Mouse (Mus musculus): ENCODE measurements around the gene Ust. TPM values are rescaled to one million over a fixed set of nuclear protein-coding genes. Genes with fewer than 3 reads are reported as not detected.

Ust gene
- polyA plus RNA-seq, 1 experiment from 2014 or later: 2.8 TPM

GRCm38 (mm10) chr10:8323304-8323765 is 195.3 kb downstream of the Ust start:
- Histone ChIP-seq H3K27me3 (ENCODE audit: insufficient read depth, poor library complexity, severe bottlenecking) (no peaks in the 10 kb centered on the region), H3K9me3 (no peaks in the 10 kb centered on the region), H3K27ac (no peak overlapping the region), H3K36me3 (no peaks in the 10 kb centered on the region), H3K4me3 (no peak overlapping the region), H3K4me1 (no peaks in the 10 kb centered on the region)
- 46% methylated on average over 2 of the region's 2 CpGs for WGBS
- DNase-seq (ENCODE audit: low spot score): no peak

GRCm38 (mm10) chr10:8320771-8321170 is 197.9 kb downstream of the Ust start:
- H3K36me3 ChIP-seq: no peaks in the 10 kb centered on the region
- DNase-seq (ENCODE audit: low spot score): no peak
- no peaks in the 10 kb centered on the region for H3K9me3 ChIP-seq
- H3K27me3 ChIP-seq (ENCODE audit: insufficient read depth, poor library complexity, severe bottlenecking): no peaks in the 10 kb centered on the region
- no peak overlapping the region for H3K4me3 ChIP-seq
- no peak overlapping the region for H3K27ac ChIP-seq
- no peaks in the 10 kb centered on the region for H3K4me1 ChIP-seq

- H3K27ac ChIP-seq: no peak overlapping the region
- 72% methylated on average over 6 of the region's 6 CpGs for WGBS
- H3K4me3 ChIP-seq: no peak overlapping the region
- H3K36me3 ChIP-seq: no peaks in the 10 kb centered on the region
- no peaks in the 10 kb centered on the region for H3K9me3 ChIP-seq
- H3K27me3 ChIP-seq (ENCODE audit: insufficient read depth, poor library complexity, severe bottlenecking): no peaks in the 10 kb centered on the region
- DNase-seq (ENCODE audit: low spot score): no peak
- peaks cover 6% of the 10 kb centered on the region; the same call in 1 of the 2 replicates for H3K4me1 ChIP-seq
These were observed 209.2 kb downstream of the Ust start for GRCm38 (mm10) chr10:8309435-8309834.

- Histone ChIP-seq H3K4me3 (no peak overlapping the region), H3K27me3 (ENCODE audit: insufficient read depth, poor library complexity, severe bottlenecking) (no peaks in the 10 kb centered on the region), H3K36me3 (no peaks in the 10 kb centered on the region), H3K4me1 (no peaks in the 10 kb centered on the region), H3K9me3 (no peaks in the 10 kb centered on the region), H3K27ac (no peak overlapping the region)
- DNase-seq (ENCODE audit: low spot score): no peak
- 78% methylated on average over 4 of the region's 4 CpGs for WGBS
These were observed 214.4 kb downstream of the Ust start for GRCm38 (mm10) chr10:8304211-8304610.

- 92% methylated on average over 1 of the region's 1 CpGs for WGBS
- no peak overlapping the region for H3K27ac ChIP-seq
- no peak for DNase-seq (ENCODE audit: low spot score)
- H3K9me3 ChIP-seq: no peaks in the 10 kb centered on the region
- no peaks in the 10 kb centered on the region for H3K27me3 ChIP-seq (ENCODE audit: insufficient read depth, poor library complexity, severe bottlenecking)
- no peak overlapping the region for H3K4me3 ChIP-seq
- H3K4me1 ChIP-seq: peaks cover 4% of the 10 kb centered on the region; the same call in 1 of the 2 replicates
- H3K36me3 ChIP-seq: no peaks in the 10 kb centered on the region
These were observed 219.5 kb downstream of the Ust start for GRCm38 (mm10) chr10:8299166-8299565.

- peaks cover 4% of the 10 kb centered on the region; the same call in 1 of the 2 replicates for H3K4me1 ChIP-seq
- WGBS: 37% methylated on average over 2 of the region's 2 CpGs
- no peaks in the 10 kb centered on the region for H3K27me3 ChIP-seq (ENCODE audit: insufficient read depth, poor library complexity, severe bottlenecking)
- H3K4me3 ChIP-seq: no peak overlapping the region
- H3K9me3 ChIP-seq: no peaks in the 10 kb centered on the region
- H3K27ac ChIP-seq: no peak overlapping the region
- no peak for DNase-seq (ENCODE audit: low spot score)
- H3K36me3 ChIP-seq: no peaks in the 10 kb centered on the region
These were observed 221.4 kb downstream of the Ust start for GRCm38 (mm10) chr10:8297214-8297613.

- Histone ChIP-seq H3K27me3 (ENCODE audit: insufficient read depth, poor library complexity, severe bottlenecking) (no peaks in the 10 kb centered on the region), H3K36me3 (no peaks in the 10 kb centered on the region), H3K27ac (no peak overlapping the region), H3K9me3 (no peaks in the 10 kb centered on the region), H3K4me1 (peaks cover 7% of the 10 kb centered on the region), H3K4me3 (no peak overlapping the region)
- 57% methylated on average over 5 of the region's 5 CpGs for WGBS
- no peak for DNase-seq (ENCODE audit: low spot score)
These were observed 228.0 kb downstream of the Ust start for GRCm38 (mm10) chr10:8290661-8291060.

GRCm38 (mm10) chr10:8287350-8287791 is 231.3 kb downstream of the Ust start:
- H3K27me3 ChIP-seq (ENCODE audit: insufficient read depth, poor library complexity, severe bottlenecking): no peaks in the 10 kb centered on the region
- WGBS: 6% methylated on average over 6 of the region's 6 CpGs
- no peaks in the 10 kb centered on the region for H3K36me3 ChIP-seq
- no peak for DNase-seq (ENCODE audit: low spot score)
- H3K9me3 ChIP-seq: no peaks in the 10 kb centered on the region
- H3K4me3 ChIP-seq: no peak overlapping the region
- H3K4me1 ChIP-seq: peaks cover 7% of the 10 kb centered on the region
- H3K27ac ChIP-seq: no peak overlapping the region

GRCm38 (mm10) chr10:8283991-8284390 is 234.6 kb downstream of the Ust start:
- Histone ChIP-seq H3K36me3 (no peaks in the 10 kb centered on the region), H3K9me3 (no peaks in the 10 kb centered on the region), H3K4me1 (peaks cover 7% of the 10 kb centered on the region), H3K4me3 (no peak overlapping the region), H3K27ac (no peak overlapping the region), H3K27me3 (ENCODE audit: insufficient read depth, poor library complexity, severe bottlenecking) (no peaks in the 10 kb centered on the region)
- 79% methylated on average over 3 of the region's 3 CpGs for WGBS
- DNase-seq (ENCODE audit: low spot score): no peak

GRCm38 (mm10) chr10:8277094-8277493 is 241.5 kb downstream of the Ust start:
- no peaks in the 10 kb centered on the region for H3K9me3 ChIP-seq
- WGBS: 72% methylated on average over 5 of the region's 5 CpGs
- H3K27me3 ChIP-seq (ENCODE audit: insufficient read depth, poor library complexity, severe bottlenecking): no peaks in the 10 kb centered on the region
- H3K4me1 ChIP-seq: no peaks in the 10 kb centered on the region
- DNase-seq (ENCODE audit: low spot score): no peak
- no peaks in the 10 kb centered on the region for H3K36me3 ChIP-seq
- no peak overlapping the region for H3K4me3 ChIP-seq
- H3K27ac ChIP-seq: no peak overlapping the region

- no peaks in the 10 kb centered on the region for H3K4me1 ChIP-seq
- H3K4me3 ChIP-seq: no peak overlapping the region
- H3K27ac ChIP-seq: no peak overlapping the region
- H3K36me3 ChIP-seq: no peaks in the 10 kb centered on the region
- no peak for DNase-seq (ENCODE audit: low spot score)
- 80% methylated on average over 4 of the region's 4 CpGs for WGBS
- H3K27me3 ChIP-seq (ENCODE audit: insufficient read depth, poor library complexity, severe bottlenecking): no peaks in the 10 kb centered on the region
- no peaks in the 10 kb centered on the region for H3K9me3 ChIP-seq
These were observed 248.9 kb downstream of the Ust start for GRCm38 (mm10) chr10:8269681-8270080.

- H3K4me1 ChIP-seq: no peaks in the 10 kb centered on the region
- no peak for DNase-seq (ENCODE audit: low spot score)
- no peaks in the 10 kb centered on the region for H3K36me3 ChIP-seq
- no peaks in the 10 kb centered on the region for H3K9me3 ChIP-seq
- no peak overlapping the region for H3K27ac ChIP-seq
- H3K4me3 ChIP-seq: no peak overlapping the region
- no peaks in the 10 kb centered on the region for H3K27me3 ChIP-seq (ENCODE audit: insufficient read depth, poor library complexity, severe bottlenecking)
- WGBS: 45% methylated on average over 4 of the region's 4 CpGs
These were observed 258.9 kb downstream of the Ust start for GRCm38 (mm10) chr10:8259716-8260115.

GRCm38 (mm10) chr10:8250005-8250404 is 268.6 kb downstream of the Ust start:
- no peaks in the 10 kb centered on the region for H3K36me3 ChIP-seq
- no peak for DNase-seq (ENCODE audit: low spot score)
- peaks cover 7% of the 10 kb centered on the region; the same call in 1 of the 2 replicates for H3K9me3 ChIP-seq
- no peak overlapping the region for H3K27ac ChIP-seq
- no peaks in the 10 kb centered on the region; the same call in 1 of the 2 replicates for H3K4me1 ChIP-seq
- no peak overlapping the region for H3K4me3 ChIP-seq
- no peaks in the 10 kb centered on the region for H3K27me3 ChIP-seq (ENCODE audit: insufficient read depth, poor library complexity, severe bottlenecking)
- WGBS: 68% methylated on average over 3 of the region's 3 CpGs

- H3K4me1 ChIP-seq: peaks cover 14% of the 10 kb centered on the region; the same call in 1 of the 2 replicates
- H3K27ac ChIP-seq: no peak overlapping the region
- no peak overlapping the region for H3K4me3 ChIP-seq
- no peak for DNase-seq (ENCODE audit: low spot score)
- WGBS: 16% methylated on average over 4 of the region's 4 CpGs
- H3K36me3 ChIP-seq: no peaks in the 10 kb centered on the region
- no peaks in the 10 kb centered on the region for H3K27me3 ChIP-seq (ENCODE audit: insufficient read depth, poor library complexity, severe bottlenecking)
- no peaks in the 10 kb centered on the region for H3K9me3 ChIP-seq
These were observed 276.3 kb downstream of the Ust start for GRCm38 (mm10) chr10:8242336-8242735.

Data from heart, embryonic 10.5 days (tissue).